Mouse (Mus musculus) liver, postnatal 0 days (tissue): ENCODE results near the gene Scyl1. TPM values are rescaled to one million over a fixed set of nuclear protein-coding genes. Genes with fewer than 3 reads are reported as not detected.

Source experiments
- ATAC-seq: fragments of 200-750 bp; cut with Nextera tagmentation; 2 replicates; pipeline ENCODE4 v1.8.0; 2017; ENCODE audit warnings: mild to moderate bottlenecking, moderate library complexity
- DNase-seq: peaks from one replicate; pipeline ENCODE4 v3.0.0-alpha.2; 2016
- H3K27ac ChIP-seq: fragments of 300-500 bp; sonication (generic); 2 replicates; pipeline ENCODE4 v1.5.1; 2014; ENCODE audit warnings: antibody characterized with exemption, moderate library complexity, mild to moderate bottlenecking, low read depth
- H3K27me3 ChIP-seq: fragments of 300-500 bp; sonication (generic); 2 replicates; pipeline ENCODE4 v1.6.1; 2014; ENCODE audit warnings: low read length, control low read depth, mixed read lengths; ENCODE audit not compliant: insufficient read depth
- H3K36me3 ChIP-seq: fragments of 300-500 bp; sonication (generic); replicated peaks from 2 replicates; pipeline ENCODE4 v1.6.1; 2014; ENCODE audit warnings: mild to moderate bottlenecking, control low read depth, low read length, moderate library complexity, mixed read lengths; ENCODE audit not compliant: insufficient read depth
- H3K4me1 ChIP-seq: fragments of 300-500 bp; sonication (generic); 2 replicates; pipeline ENCODE4 v1.6.1; 2014; ENCODE audit warnings: antibody characterized with exemption, mild to moderate bottlenecking, control low read depth; ENCODE audit not compliant: insufficient read depth
- H3K4me2 ChIP-seq: fragments of 300-500 bp; sonication (generic); 2 replicates; pipeline ENCODE4 v1.6.1; 2014; ENCODE audit warnings: low read depth, mild to moderate bottlenecking, low read length, moderate library complexity, mixed read lengths
- H3K4me3 ChIP-seq: fragments of 300-500 bp; sonication (generic); 2 replicates; pipeline ENCODE4 v1.5.1; 2014; ENCODE audit warnings: low read depth, low read length
- H3K9ac ChIP-seq: fragments of 300-500 bp; sonication (generic); replicated peaks from 2 replicates; pipeline ENCODE4 v1.6.1; 2014; ENCODE audit warnings: mild to moderate bottlenecking, moderate library complexity
- H3K9me3 ChIP-seq: fragments of 300-500 bp; sonication (generic); 2 replicates; pipeline ENCODE4 v1.6.1; 2016; ENCODE audit warnings: mild to moderate bottlenecking, control low read depth, low read length, mixed read lengths
- CTCF ChIP-seq: sonication (generic); IDR thresholded peaks from 2 replicates; pipeline ENCODE4 v1.5.1; 2016; ENCODE audit warnings: antibody characterized with exemption, low read depth
- EP300 ChIP-seq: IDR thresholded peaks from 2 replicates; pipeline ENCODE4 v1.6.1; 2016; ENCODE audit warnings: antibody characterized with exemption, low read depth, mild to moderate bottlenecking
- WGBS: fragments of 180-500 bp; shearing (Covaris S2); extraction: QIAGEN DNeasy Blood & Tissue Kit; methylation state at CpG from one replicate; pipeline ENCODE4 v1.1.7; 2014; ENCODE audit not compliant: insufficient replicate concordance; 5-methylcytosine and 5-hydroxymethylcytosine counted together
- polyA plus RNA-seq: library from polyadenylated mRNA; unstranded; fragments of >200 nt; fragmentation: Nextera tagmentation; extraction: Ambion mirVana; gene quantifications from 2 replicates; pipeline ENCODE4 v1.2.1, GENCODE M21; 2015

The Scyl1 gene
- polyA plus RNA-seq, 1 experiment from 2014 or later, result 16.9 TPM

DNA sequence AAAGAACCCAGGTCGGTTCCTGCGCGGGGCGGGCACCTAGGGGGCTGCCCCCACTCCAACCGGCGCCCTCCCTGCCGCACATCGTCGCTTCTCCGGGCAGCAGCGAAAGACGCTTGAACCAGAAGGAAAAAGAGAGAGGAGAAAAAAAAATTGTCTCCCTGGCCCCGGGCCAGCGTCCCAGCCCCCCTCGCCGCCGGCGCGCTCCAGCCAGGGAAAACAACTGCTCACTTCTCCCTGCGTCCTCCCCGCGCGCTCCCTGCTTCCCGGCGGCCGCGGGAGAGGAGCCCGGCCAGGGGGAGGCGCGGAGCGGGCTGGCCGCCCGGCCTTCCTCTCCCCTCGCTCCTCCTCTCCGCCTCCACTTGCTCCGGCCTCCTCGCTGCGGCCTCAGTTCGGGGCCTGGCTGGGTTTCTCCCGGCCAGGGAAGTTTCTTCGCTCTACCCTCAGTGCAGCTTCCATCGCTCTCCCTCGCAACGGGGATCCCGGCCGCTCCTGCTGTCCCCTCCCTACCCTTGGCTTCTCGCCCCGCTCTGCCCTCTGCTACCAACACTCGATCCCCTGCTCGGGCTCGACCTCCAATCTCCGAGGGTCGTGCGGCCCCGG is 29.5 kb downstream of the Scyl1 start:
- Histone ChIP-seq H3K4me3 (peak overlapping the region; percentile 50), H3K9me3 (no peaks in the 10 kb centered on the region), H3K9ac (peak overlapping the region; percentile 43), H3K36me3 (no peaks in the 10 kb centered on the region), H3K4me1 (peaks cover 12% of the 10 kb centered on the region), H3K27me3 (peaks cover 74% of the 10 kb centered on the region), H3K4me2 (peak overlapping the region; percentile 69), H3K27ac (no peak overlapping the region)
- ATAC-seq (peak; percentile 38), DNase-seq (no peak)
- TF ChIP-seq EP300 (no peak), CTCF (no peak)
- WGBS, result under 1% methylated on average over 46 of the region's 55 CpGs

DNA sequence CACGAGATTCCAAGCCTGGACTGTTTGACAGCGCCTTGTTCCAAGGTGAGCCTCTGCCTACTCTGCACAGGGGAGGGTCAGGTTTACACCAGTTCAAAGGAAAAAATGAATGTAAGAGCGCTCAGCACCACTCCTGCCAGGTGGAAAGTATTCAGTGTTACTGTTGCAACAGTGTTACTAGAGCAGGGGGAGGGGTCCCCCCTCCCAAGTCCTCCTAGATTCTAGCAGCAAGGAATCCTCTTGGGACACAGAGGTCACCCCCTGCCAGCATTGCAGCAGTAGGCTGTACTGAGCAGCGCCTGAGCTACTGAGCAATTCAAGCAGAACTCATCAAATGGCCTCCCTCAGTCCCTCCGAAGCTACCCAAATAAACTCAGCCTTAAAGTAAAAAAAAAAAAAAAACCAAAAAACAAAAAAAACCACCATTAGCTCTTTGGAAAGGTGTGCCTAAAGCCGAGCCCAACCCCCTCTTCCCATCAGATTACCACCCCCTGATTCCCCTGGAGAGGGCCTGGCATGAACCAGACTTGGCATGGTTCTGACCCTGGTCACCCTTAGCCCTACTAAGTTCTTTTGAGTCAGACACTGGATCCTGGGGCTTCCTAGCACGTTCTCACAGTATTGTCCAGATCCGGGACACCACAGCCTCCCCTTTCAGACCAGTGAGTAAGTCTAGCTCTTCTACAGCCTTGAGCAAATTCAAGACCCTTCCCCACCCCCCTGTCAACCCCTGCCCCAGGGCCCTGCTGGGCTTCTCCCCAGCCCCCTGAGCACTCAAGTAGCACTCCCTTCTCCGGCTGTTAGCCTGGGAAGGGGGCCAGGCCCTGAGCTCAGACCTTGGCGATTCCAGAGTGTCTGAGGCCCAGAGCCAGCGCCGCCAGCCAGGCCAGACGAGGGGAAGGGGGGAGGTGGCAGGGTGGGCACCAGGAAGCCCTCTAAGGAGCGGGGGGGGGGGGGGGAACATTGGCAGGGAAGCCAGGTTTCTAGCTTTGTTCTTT is 30.6 kb downstream of the Scyl1 start, which contains the start of gene Ltbp3:
Ltbp3 (plus strand) TSS at position 585 of the 998 bp plus-strand sequence.
- WGBS, result 59% methylated on average over 13 of the region's 14 CpGs
- peak within 1 kb of the TSS; percentile 50 for H3K4me3 ChIP-seq
- peak within 1 kb of the TSS; percentile 69 for H3K4me2 ChIP-seq
- no peak for DNase-seq
- peak within 1 kb of the TSS; percentile 43 for H3K9ac ChIP-seq
- no peak for ATAC-seq
- H3K4me1 ChIP-seq, result peaks cover 6% of the 10 kb centered on the region
- peaks cover 67% of the 10 kb centered on the region for H3K27me3 ChIP-seq
- no peak for TF ChIP-seq CTCF
- no peak for TF ChIP-seq EP300
- H3K27ac ChIP-seq, result no peak within 1 kb of the TSS
- H3K9me3 ChIP-seq, result no peaks in the 10 kb centered on the region
- H3K36me3 ChIP-seq, result no peaks in the 10 kb centered on the region

DNA sequence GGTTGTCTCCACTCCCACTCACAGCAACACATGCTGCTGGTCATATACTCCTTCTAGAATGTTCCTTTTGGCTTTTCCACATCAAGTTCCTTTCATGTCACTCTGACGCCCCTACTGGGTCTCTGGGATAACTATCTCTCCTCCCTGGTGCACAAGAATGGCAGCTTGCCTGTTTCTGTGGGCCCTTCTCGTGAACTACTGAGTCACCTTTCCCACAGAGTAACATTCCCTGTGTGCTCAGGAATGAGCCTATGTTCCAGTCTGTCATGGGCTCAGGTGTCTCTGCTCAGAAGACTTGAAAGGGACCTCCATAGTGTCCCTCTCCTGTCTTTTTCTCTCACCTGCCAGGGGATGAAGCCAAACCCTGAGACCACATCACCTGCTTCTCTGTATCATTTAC is 31.8 kb downstream of the Scyl1 start:
- no peaks in the 10 kb centered on the region for H3K9me3 ChIP-seq
- H3K4me3 ChIP-seq, result no peak overlapping the region
- H3K4me1 ChIP-seq, result peaks cover 2% of the 10 kb centered on the region; the same call in 1 of the 2 replicates
- no peak for TF ChIP-seq EP300
- TF ChIP-seq CTCF, result no peak
- 49% methylated on average over 2 of the region's 2 CpGs for WGBS
- no peak overlapping the region for H3K9ac ChIP-seq
- ATAC-seq (no peak), DNase-seq (no peak)
- H3K27me3 ChIP-seq, result peaks cover 56% of the 10 kb centered on the region
- H3K36me3 ChIP-seq, result no peaks in the 10 kb centered on the region
- H3K4me2 ChIP-seq, result no peak overlapping the region
- no peak overlapping the region for H3K27ac ChIP-seq

DNA sequence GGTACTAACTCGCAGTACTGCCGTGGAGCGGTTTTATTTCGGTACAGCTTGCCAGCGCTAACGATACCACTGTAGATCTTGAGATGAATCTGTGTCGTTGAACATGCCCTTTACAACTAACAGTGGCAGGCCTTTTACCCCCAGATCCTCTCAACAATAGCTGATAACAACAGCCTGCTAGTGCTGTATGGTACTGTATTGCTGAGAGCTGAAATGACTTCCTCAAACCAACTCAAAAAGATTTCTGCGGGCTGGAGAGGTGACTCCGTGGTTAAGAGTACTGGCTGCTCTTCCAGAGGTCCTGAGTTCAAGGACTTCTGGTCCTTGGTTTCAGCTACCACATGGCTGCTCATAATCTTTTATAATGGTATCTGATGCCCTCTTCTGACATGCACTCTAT is 36.9 kb downstream of the Scyl1 start:
- Histone ChIP-seq H3K4me1 (peaks cover 20% of the 10 kb centered on the region), H3K27me3 (peaks cover 8% of the 10 kb centered on the region), H3K27ac (no peak overlapping the region), H3K4me2 (no peak overlapping the region), H3K4me3 (no peak overlapping the region), H3K9ac (no peak overlapping the region), H3K36me3 (no peaks in the 10 kb centered on the region; the same call in 1 of the 2 replicates), H3K9me3 (no peaks in the 10 kb centered on the region)
- ATAC-seq (no peak), DNase-seq (no peak)
- 65% methylated on average over 9 of the region's 9 CpGs for WGBS
- TF ChIP-seq EP300, result no peak
- no peak for TF ChIP-seq CTCF

DNA sequence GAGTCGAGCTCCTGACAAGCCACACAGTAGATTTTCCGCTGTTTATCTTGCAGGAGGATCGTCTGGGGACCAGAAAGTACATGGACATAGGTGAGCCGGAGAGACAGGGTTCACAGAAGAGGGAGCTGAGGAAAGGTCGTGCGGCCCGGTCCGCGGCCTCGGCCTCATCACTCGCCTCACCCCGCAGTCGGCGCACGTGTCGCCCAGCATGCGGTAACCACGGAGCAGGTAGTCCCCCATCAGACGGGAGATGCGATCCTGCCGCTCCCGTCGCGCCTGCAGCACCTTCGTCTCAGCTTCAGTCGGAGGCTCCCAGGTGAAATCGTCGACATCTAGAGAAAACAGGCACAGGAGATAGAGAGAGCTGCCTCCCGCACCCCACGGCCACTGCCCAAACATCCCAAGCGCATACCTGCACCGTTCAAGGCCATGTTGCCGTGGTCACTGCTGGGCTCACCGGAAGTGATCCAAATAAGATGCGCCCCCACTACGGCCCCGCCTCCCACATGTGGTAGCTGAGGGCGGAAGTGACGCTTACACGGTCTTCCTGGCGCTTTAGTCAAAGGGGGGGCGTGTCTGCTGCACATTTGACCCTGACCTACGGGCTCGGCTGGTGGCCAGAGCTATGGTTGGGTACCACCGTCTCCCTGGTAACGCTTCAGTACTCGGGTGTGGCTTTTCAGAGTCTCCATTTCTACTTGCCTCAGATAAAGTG is 39.8 kb downstream of the Scyl1 start:
- DNase-seq (peak; percentile 93), ATAC-seq (peak; percentile 80)
- TF ChIP-seq CTCF (no peak), EP300 (peak; percentile 36; the same call in 1 of the 2 replicates)
- H3K4me2 ChIP-seq, result peak overlapping the region; percentile 95
- peaks cover 1% of the 10 kb centered on the region; the same call in 1 of the 2 replicates for H3K27me3 ChIP-seq
- H3K27ac ChIP-seq, result 0 out of 2 replicates have a peak overlapping the region, but pooled peaks have one; percentile 5
- H3K4me1 ChIP-seq, result peaks cover 40% of the 10 kb centered on the region
- no peaks in the 10 kb centered on the region for H3K9me3 ChIP-seq
- no peaks in the 10 kb centered on the region; the same call in 1 of the 2 replicates for H3K36me3 ChIP-seq
- H3K4me3 ChIP-seq, result peak overlapping the region; percentile 62
- under 1% methylated on average over 47 of the region's 47 CpGs for WGBS
- H3K9ac ChIP-seq, result peak overlapping the region; percentile 67
